Mouse (Mus musculus): Measurements from ENCODE around the gene Acsl3. TPM values are rescaled to one million over a fixed set of nuclear protein-coding genes. Genes with fewer than 3 reads are reported as not detected.

Gene Acsl3
- 72.2 and 75.6 TPM in 2 replicates for polyA plus RNA-seq (2015; fragmentation: Nextera tagmentation; extraction: Ambion mirVana)

GRCm38 (mm10) chr1:78657671-78658440, at the start of gene Acsl3, which contains the start of gene Utp14b:
Gene Acsl3, plus strand, starts transcription at chr1:78657825.
Gene Utp14b, plus strand, starts transcription at chr1:78658038.
- H3K4me2 ChIP-seq, result peak within 1 kb of the TSS; percentile 78
- under 1% methylated on average over 99 of the region's 104 CpGs for WGBS

GRCm38 (mm10) chr1:78609134-78609907, 48.3 kb upstream of the Acsl3 start:
- H3K4me3 ChIP-seq, result no peak overlapping the region
- H3K4me2 ChIP-seq, result no peak overlapping the region
- no peaks in the 10 kb centered on the region for H3K27me3 ChIP-seq
- H3K36me3 ChIP-seq, result no peaks in the 10 kb centered on the region
- H3K9me3 ChIP-seq (replicated peaks), result no peaks in the 10 kb centered on the region
- H3K4me1 ChIP-seq (replicated peaks), result peaks cover 16% of the 10 kb centered on the region
- H3K27ac ChIP-seq, result no peak overlapping the region
- WGBS, result 37% methylated on average over 12 of the region's 12 CpGs
- ATAC-seq (replicated peaks; ENCODE audit: insufficient number of reproducible peaks, insufficient read depth, low FRiP score, low read depth), result no peak
- H3K9ac ChIP-seq, result no peak overlapping the region

More at GRCm38 (mm10) chr1:78657671-78658440, at the start of gene Acsl3, which contains the start of gene Utp14b:
- ATAC-seq (replicated peaks; ENCODE audit: insufficient number of reproducible peaks, insufficient read depth, low FRiP score, low read depth), result peak; percentile 99
- peak within 1 kb of the TSS; percentile 78 for H3K4me3 ChIP-seq
- peak within 1 kb of the TSS; percentile 90 for H3K27ac ChIP-seq
- H3K27me3 ChIP-seq, result no peaks in the 10 kb centered on the region
- peaks cover 39% of the 10 kb centered on the region for H3K4me1 ChIP-seq (replicated peaks)
- H3K36me3 ChIP-seq, result no peaks in the 10 kb centered on the region
- H3K9me3 ChIP-seq (replicated peaks), result no peaks in the 10 kb centered on the region
- H3K9ac ChIP-seq, result peak within 1 kb of the TSS; percentile 96

- no peak for ATAC-seq (replicated peaks; ENCODE audit: insufficient number of reproducible peaks, insufficient read depth, low FRiP score, low read depth)
- no peaks in the 10 kb centered on the region for H3K27me3 ChIP-seq
- 28% methylated on average over 4 of the region's 4 CpGs for WGBS
These were observed 46.6 kb upstream of the Acsl3 start for GRCm38 (mm10) chr1:78611039-78611438.

GRCm38 (mm10) chr1:78612959-78613358, 44.7 kb upstream of the Acsl3 start:
- WGBS, result 54% methylated on average over 1 of the region's 1 CpGs
- Histone ChIP-seq H3K9me3 (replicated peaks) (no peaks in the 10 kb centered on the region), H3K9ac (no peak overlapping the region), H3K4me1 (replicated peaks) (peaks cover 14% of the 10 kb centered on the region), H3K36me3 (no peaks in the 10 kb centered on the region), H3K4me2 (no peak overlapping the region), H3K4me3 (no peak overlapping the region), H3K27ac (no peak overlapping the region), H3K27me3 (no peaks in the 10 kb centered on the region)
- no peak for ATAC-seq (replicated peaks; ENCODE audit: insufficient number of reproducible peaks, insufficient read depth, low FRiP score, low read depth)

More at GRCm38 (mm10) chr1:78611039-78611438, 46.6 kb upstream of the Acsl3 start:
- H3K36me3 ChIP-seq, result no peaks in the 10 kb centered on the region
- H3K9me3 ChIP-seq (replicated peaks), result no peaks in the 10 kb centered on the region
- H3K4me3 ChIP-seq, result no peak overlapping the region
- H3K4me1 ChIP-seq (replicated peaks), result peaks cover 14% of the 10 kb centered on the region
- no peak overlapping the region for H3K4me2 ChIP-seq
- H3K9ac ChIP-seq, result no peak overlapping the region
- peak overlapping the region; percentile 15; the same call in 1 of the 2 replicates for H3K27ac ChIP-seq

- WGBS, result 87% methylated on average over 2 of the region's 2 CpGs
- no peak overlapping the region for H3K4me3 ChIP-seq
- no peaks in the 10 kb centered on the region for H3K27me3 ChIP-seq
- no peaks in the 10 kb centered on the region for H3K36me3 ChIP-seq
- H3K4me2 ChIP-seq, result no peak overlapping the region
- no peaks in the 10 kb centered on the region for H3K4me1 ChIP-seq (replicated peaks)
- H3K9me3 ChIP-seq (replicated peaks), result no peaks in the 10 kb centered on the region
- ATAC-seq (replicated peaks; ENCODE audit: insufficient number of reproducible peaks, insufficient read depth, low FRiP score, low read depth), result no peak
- H3K9ac ChIP-seq, result no peak overlapping the region
- no peak overlapping the region for H3K27ac ChIP-seq
These were observed 33.3 kb upstream of the Acsl3 start for GRCm38 (mm10) chr1:78624352-78624751.

- 75% methylated on average over 3 of the region's 3 CpGs for WGBS
- H3K36me3 ChIP-seq, result no peaks in the 10 kb centered on the region
- no peak overlapping the region for H3K4me2 ChIP-seq
- ATAC-seq (replicated peaks; ENCODE audit: insufficient number of reproducible peaks, insufficient read depth, low FRiP score, low read depth), result no peak
- no peaks in the 10 kb centered on the region for H3K9me3 ChIP-seq (replicated peaks)
- no peak overlapping the region for H3K9ac ChIP-seq
- no peaks in the 10 kb centered on the region for H3K27me3 ChIP-seq
- H3K27ac ChIP-seq, result no peak overlapping the region
- no peaks in the 10 kb centered on the region for H3K4me1 ChIP-seq (replicated peaks)
- H3K4me3 ChIP-seq, result no peak overlapping the region
These were observed 23.1 kb upstream of the Acsl3 start for GRCm38 (mm10) chr1:78634486-78634885.

- Histone ChIP-seq H3K9me3 (replicated peaks) (no peaks in the 10 kb centered on the region), H3K4me2 (no peak overlapping the region), H3K9ac (no peak overlapping the region), H3K4me1 (replicated peaks) (no peaks in the 10 kb centered on the region), H3K27ac (no peak overlapping the region), H3K36me3 (no peaks in the 10 kb centered on the region), H3K27me3 (no peaks in the 10 kb centered on the region), H3K4me3 (no peak overlapping the region)
- ATAC-seq (replicated peaks; ENCODE audit: insufficient number of reproducible peaks, insufficient read depth, low FRiP score, low read depth), result no peak
These were observed 16.8 kb upstream of the Acsl3 start for GRCm38 (mm10) chr1:78640871-78641270.

GRCm38 (mm10) chr1:78641791-78642190, 15.8 kb upstream of the Acsl3 start:
- WGBS, result 93% methylated on average over 3 of the region's 3 CpGs
- H3K4me1 ChIP-seq (replicated peaks), result no peaks in the 10 kb centered on the region
- no peak overlapping the region for H3K27ac ChIP-seq
- no peaks in the 10 kb centered on the region for H3K9me3 ChIP-seq (replicated peaks)
- H3K4me2 ChIP-seq, result no peak overlapping the region
- no peaks in the 10 kb centered on the region for H3K27me3 ChIP-seq
- H3K36me3 ChIP-seq, result no peaks in the 10 kb centered on the region
- H3K9ac ChIP-seq, result no peak overlapping the region
- no peak overlapping the region for H3K4me3 ChIP-seq
- no peak for ATAC-seq (replicated peaks; ENCODE audit: insufficient number of reproducible peaks, insufficient read depth, low FRiP score, low read depth)

- H3K36me3 ChIP-seq, result no peaks in the 10 kb centered on the region
- no peak for ATAC-seq (replicated peaks; ENCODE audit: insufficient number of reproducible peaks, insufficient read depth, low FRiP score, low read depth)
- 0 out of 2 replicates have a peak, but pooled peaks cover under 1% of the 10 kb centered on the region for H3K4me1 ChIP-seq (replicated peaks)
- no peak overlapping the region for H3K4me3 ChIP-seq
- no peaks in the 10 kb centered on the region for H3K9me3 ChIP-seq (replicated peaks)
- H3K9ac ChIP-seq, result no peak overlapping the region
- H3K27ac ChIP-seq, result no peak overlapping the region
- H3K4me2 ChIP-seq, result no peak overlapping the region
- WGBS, result 72% methylated on average over 2 of the region's 2 CpGs
- H3K27me3 ChIP-seq, result no peaks in the 10 kb centered on the region
These were observed 15.4 kb upstream of the Acsl3 start for GRCm38 (mm10) chr1:78642197-78642596.

GRCm38 (mm10) chr1:78647317-78647885, 10.2 kb upstream of the Acsl3 start:
- Histone ChIP-seq H3K9me3 (replicated peaks) (no peaks in the 10 kb centered on the region), H3K4me2 (no peak overlapping the region), H3K27me3 (no peaks in the 10 kb centered on the region), H3K36me3 (no peaks in the 10 kb centered on the region), H3K27ac (no peak overlapping the region), H3K4me3 (no peak overlapping the region), H3K9ac (no peak overlapping the region), H3K4me1 (replicated peaks) (0 out of 2 replicates have a peak, but pooled peaks cover 4% of the 10 kb centered on the region)
- 54% methylated on average over 8 of the region's 8 CpGs for WGBS
- no peak for ATAC-seq (replicated peaks; ENCODE audit: insufficient number of reproducible peaks, insufficient read depth, low FRiP score, low read depth)
